In the genomic region with DNA sequence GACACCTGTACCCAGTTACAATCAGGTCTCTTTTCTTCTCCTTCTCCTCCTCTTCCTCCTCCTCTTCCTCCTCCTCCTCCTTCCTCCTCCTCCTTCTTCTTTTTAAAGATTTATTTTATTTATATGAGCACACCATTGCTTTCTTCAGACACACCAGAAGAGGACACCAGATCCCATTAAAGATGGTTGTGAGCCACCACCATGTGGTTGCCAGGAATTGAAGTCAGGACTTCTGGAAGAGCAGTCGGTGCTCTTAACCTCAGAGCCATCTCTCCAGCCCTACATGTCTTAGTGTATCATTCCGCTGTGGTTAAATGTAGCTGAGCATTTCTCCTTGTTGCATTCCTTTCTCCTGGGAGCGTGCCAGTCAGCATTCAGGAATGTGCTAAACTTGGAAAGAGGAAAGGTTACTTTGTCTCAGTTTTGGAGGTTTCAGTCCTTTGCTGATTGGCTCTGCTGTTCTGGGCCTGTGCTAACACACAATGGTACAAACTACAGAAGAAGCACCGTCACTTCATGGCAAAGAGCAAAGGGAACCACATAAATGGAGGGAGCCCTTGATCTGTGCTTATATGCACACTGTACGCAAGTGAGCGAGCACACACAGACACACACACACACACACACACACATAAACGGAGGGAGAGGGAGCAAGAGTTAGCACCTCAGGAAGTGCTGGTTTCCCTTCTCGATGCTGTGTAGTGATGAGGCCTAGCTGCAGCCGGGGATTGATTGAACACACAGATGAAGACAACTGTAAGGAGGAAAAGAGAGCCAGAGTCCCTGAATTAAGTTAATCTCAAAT, we compare ENCODE assay signal across 10 mouse cellular contexts. TPM values are rescaled to one million over a fixed set of nuclear protein-coding genes. Genes with fewer than 3 reads are reported as not detected.
DNase-seq lines count a peak whose midpoint lies in the region; ATAC-seq and TF ChIP-seq lines count a peak whose summit lies in the region.
"Had no signal": no experiment of that assay in that cellular context is flagged by ENCODE, and none has a peak within 500 bp of the region (broad histone marks: within the 10 kb centered on the region; RNA-seq: fewer than 3 reads in every experiment).

No protein-coding gene starts in this region.

- 74% methylated on average over 9 of the region's 9 CpGs for WGBS in kidney, embryonic 14.5 days
- 47% methylated on average over 9 of the region's 9 CpGs for WGBS in heart, embryonic 10.5 days
- WGBS in limb, embryonic 14.5 days: 61% methylated on average over 9 of the region's 9 CpGs

- peak; percentile 33 for DNase-seq in kidney, adult 11 months
- DNase-seq in heart, embryonic 10.5 days (ENCODE audit: low spot score): peak; percentile 75
- DNase-seq in limb, embryonic 14.5 days (ENCODE audit: low spot score): peak; percentile 80
- peak; percentile 34 for DNase-seq in thymus, postnatal 25 days
- DNase-seq in cerebellum, adult 9-10 months: no peak
- no peak for DNase-seq in retina, embryonic 14.5 days (ENCODE audit: low spot score)
- DNase-seq in cerebellum, adult 11 months: no peak

- H3K4me1 ChIP-seq in kidney, embryonic 14.5 days (ENCODE audit: control insufficient read depth, insufficient read depth, low read length): no peaks in the 10 kb centered on the region
- H3K4me1 ChIP-seq in heart, embryonic 10.5 days: peaks cover 16% of the 10 kb centered on the region
- H3K4me1 ChIP-seq in limb, embryonic 14.5 days (ENCODE audit: control insufficient read depth, insufficient read depth, low read length): no peaks in the 10 kb centered on the region
- H3K4me1 ChIP-seq: forebrain, embryonic 15.5 days had no signal

- H3K36me3 ChIP-seq in kidney, embryonic 14.5 days (ENCODE audit: control insufficient read depth, insufficient read depth, low read length): no peaks in the 10 kb centered on the region
- no peaks in the 10 kb centered on the region for H3K36me3 ChIP-seq in heart, embryonic 10.5 days
- H3K36me3 ChIP-seq in limb, embryonic 14.5 days (ENCODE audit: control insufficient read depth, insufficient read depth, low read length): no peaks in the 10 kb centered on the region
- H3K36me3 ChIP-seq: forebrain, embryonic 15.5 days had no signal

- H3K9me3 ChIP-seq in kidney, embryonic 14.5 days (ENCODE audit: control insufficient read depth, low read length): no peaks in the 10 kb centered on the region
- H3K9me3 ChIP-seq in heart, embryonic 10.5 days: no peaks in the 10 kb centered on the region
- H3K9me3 ChIP-seq in limb, embryonic 14.5 days (ENCODE audit: control insufficient read depth, low read length): no peaks in the 10 kb centered on the region
- H3K9me3 ChIP-seq: forebrain, embryonic 15.5 days had no signal

- H3K4me2 ChIP-seq in kidney, embryonic 14.5 days (replicated peaks; ENCODE audit: low read depth, low read length): no peak overlapping the region
- H3K4me2 ChIP-seq in limb, embryonic 14.5 days (replicated peaks; ENCODE audit: low read depth, low read length, severe bottlenecking): no peak overlapping the region
- H3K4me2 ChIP-seq: forebrain, embryonic 15.5 days had no signal

- no peak overlapping the region for H3K4me3 ChIP-seq in kidney, embryonic 14.5 days (ENCODE audit: low read length)
- no peak overlapping the region for H3K4me3 ChIP-seq in heart, embryonic 10.5 days
- H3K4me3 ChIP-seq in limb, embryonic 14.5 days (replicated peaks; ENCODE audit: low read length): no peak overlapping the region
- H3K4me3 ChIP-seq: forebrain, embryonic 15.5 days had no signal

- H3K27ac ChIP-seq in kidney, embryonic 14.5 days (ENCODE audit: low read depth, low read length): no peak overlapping the region
- peak overlapping the region; percentile 80 for H3K27ac ChIP-seq in heart, embryonic 10.5 days
- H3K27ac ChIP-seq in limb, embryonic 14.5 days (replicated peaks; ENCODE audit: low read depth, low read length): no peak overlapping the region
- H3K27ac ChIP-seq: forebrain, embryonic 15.5 days had no signal

- no peak for ATAC-seq in kidney, embryonic 14.5 days (ENCODE audit: low FRiP score, low TSS enrichment)
- ATAC-seq in limb, embryonic 14.5 days (ENCODE audit: low FRiP score, low read depth): 0 out of 2 replicates have a peak, but pooled peaks have one; percentile 55
- ATAC-seq: forebrain, embryonic 15.5 days had no signal

- H3K27me3 ChIP-seq in kidney, embryonic 14.5 days (ENCODE audit: control insufficient read depth, insufficient read depth, low read length): no peaks in the 10 kb centered on the region
- H3K27me3 ChIP-seq in heart, embryonic 10.5 days (ENCODE audit: insufficient read depth, poor library complexity, severe bottlenecking): no peaks in the 10 kb centered on the region
- no peaks in the 10 kb centered on the region for H3K27me3 ChIP-seq in limb, embryonic 14.5 days (ENCODE audit: control insufficient read depth, insufficient read depth, low read length)
- H3K27me3 ChIP-seq: forebrain, embryonic 15.5 days had no signal

- H3K9ac ChIP-seq in kidney, embryonic 14.5 days (ENCODE audit: low read depth, low read length): no peak overlapping the region
- H3K9ac ChIP-seq in limb, embryonic 14.5 days (ENCODE audit: low read depth, low read length, severe bottlenecking): no peak overlapping the region
- H3K9ac ChIP-seq: forebrain, embryonic 15.5 days had no signal

- TF ChIP-seq POLR2A in limb, embryonic 14.5 days (IDR thresholded peaks at IDR 0.05; ENCODE audit: borderline replicate concordance, extremely low read depth, insufficient read depth, insufficient read length): no peak

RNA-seq across cellular contexts. Expression of gene Itsn2, which starts 33.8 kb away (rescaled TPM):
- polyA plus RNA-seq in kidney, embryonic 14.5 days (2014; fragmentation: Nextera tagmentation; extraction: Ambion mirVana): 33.0 and 46.8 TPM in 2 replicates
- 30.4 and 32.6 TPM in 2 replicates for polyA plus RNA-seq in heart, embryonic 10.5 days (2016; fragmentation: Nextera tagmentation; extraction: Ambion mirVana)
- 31.1 and 33.2 TPM in 2 replicates for polyA plus RNA-seq in limb, embryonic 14.5 days (2012; rRNA removed)
- polyA plus RNA-seq in limb, embryonic 14.5 days (2014; fragmentation: Nextera tagmentation; extraction: Ambion mirVana): 42.6 and 49.3 TPM in 2 replicates

RNA-seq across cellular contexts. Expression of gene Gm3625, which starts 34.0 kb away (rescaled TPM):
- not detected in 2 replicates for polyA plus RNA-seq in kidney, embryonic 14.5 days (2014; fragmentation: Nextera tagmentation; extraction: Ambion mirVana)
- not detected in 2 replicates for polyA plus RNA-seq in heart, embryonic 10.5 days (2016; fragmentation: Nextera tagmentation; extraction: Ambion mirVana)
- not detected in 2 replicates for polyA plus RNA-seq in limb, embryonic 14.5 days (2012; rRNA removed)
- polyA plus RNA-seq in limb, embryonic 14.5 days (2014; fragmentation: Nextera tagmentation; extraction: Ambion mirVana): not detected in 2 replicates
- polyA plus RNA-seq: forebrain, embryonic 15.5 days; limb, embryonic 11.5 days had no signal

Comparison
In these comparisons a context has a peak if more than half of its experiments do, and no peak if none do; other contexts are left out.
1. DNase-seq: peak in kidney, adult 11 months (single experiment), heart, embryonic 10.5 days (single experiment), limb, embryonic 14.5 days (single experiment) and thymus, postnatal 25 days (single experiment); none in cerebellum, adult 9-10 months (single experiment), retina, embryonic 14.5 days (single experiment) and cerebellum, adult 11 months (single experiment).